Mouse (Mus musculus): Measurements from ENCODE around the gene Usp46. TPM values are rescaled to one million over a fixed set of nuclear protein-coding genes. Genes with fewer than 3 reads are reported as not detected.
"Not testable (repeated sequence)": the region's sequence is repeated elsewhere in the genome, so short reads cannot be mapped to it uniquely, and the experiment has no call there.

Gene Usp46
- total RNA-seq, 2 experiments from 2014 or later: 39.0 to 41.3 TPM

DNA sequence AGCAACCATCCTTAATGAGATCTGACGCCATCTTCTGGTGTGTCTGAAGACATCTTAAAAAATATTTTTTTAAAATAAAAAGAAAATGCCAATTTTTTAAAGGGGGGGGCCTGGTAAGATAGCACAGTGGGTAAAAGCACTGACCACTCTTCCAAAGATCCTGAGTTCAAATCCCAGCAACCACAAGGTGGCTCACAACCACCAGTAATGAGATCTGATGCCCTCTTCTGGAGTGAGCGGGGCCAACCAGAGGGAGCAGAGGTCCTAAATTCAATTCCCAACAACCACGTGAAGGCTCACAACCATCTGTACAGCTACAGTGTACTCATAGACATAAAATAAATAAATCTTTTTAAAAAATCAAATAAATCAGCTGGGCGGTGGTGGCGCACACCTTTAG lies 2.3 kb upstream of the Usp46 start:
- DNase-seq (ENCODE audit: low spot score in 2 of 2): not testable (repeated sequence)

GRCm38 (mm10) chr5:74068714-74069321 lies 587 bp upstream of the Usp46 start:
- DNase-seq (ENCODE audit: low spot score in 2 of 2): peak in 1 of 2 experiments; percentile 76

DNA sequence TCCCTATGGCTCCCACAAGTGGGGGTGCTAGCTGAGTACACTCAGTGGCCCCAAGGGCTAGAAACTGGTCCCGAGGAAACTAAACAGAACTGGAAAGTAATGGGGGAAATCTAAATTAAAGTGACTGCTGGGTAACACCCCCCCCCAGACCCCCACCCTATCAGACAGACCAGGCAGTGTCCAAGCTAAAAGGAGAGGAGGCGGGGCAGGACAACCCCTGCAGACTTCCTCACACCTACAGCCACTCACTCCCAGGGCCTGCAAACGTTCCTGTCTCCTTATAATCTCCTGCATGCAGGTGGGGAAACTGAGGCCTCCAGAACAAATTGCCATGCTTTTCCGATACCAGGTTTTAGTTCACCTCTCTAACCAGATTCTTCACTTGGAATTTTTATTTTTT lies 885 bp downstream of the Usp46 start:
- DNase-seq (ENCODE audit: low spot score in 2 of 2): no peak

GRCm38 (mm10) chr5:74066416-74067115 lies 1.7 kb downstream of the Usp46 start:
- DNase-seq (ENCODE audit: low spot score in 2 of 2): peak in 1 of 2 experiments; percentile 18

DNA sequence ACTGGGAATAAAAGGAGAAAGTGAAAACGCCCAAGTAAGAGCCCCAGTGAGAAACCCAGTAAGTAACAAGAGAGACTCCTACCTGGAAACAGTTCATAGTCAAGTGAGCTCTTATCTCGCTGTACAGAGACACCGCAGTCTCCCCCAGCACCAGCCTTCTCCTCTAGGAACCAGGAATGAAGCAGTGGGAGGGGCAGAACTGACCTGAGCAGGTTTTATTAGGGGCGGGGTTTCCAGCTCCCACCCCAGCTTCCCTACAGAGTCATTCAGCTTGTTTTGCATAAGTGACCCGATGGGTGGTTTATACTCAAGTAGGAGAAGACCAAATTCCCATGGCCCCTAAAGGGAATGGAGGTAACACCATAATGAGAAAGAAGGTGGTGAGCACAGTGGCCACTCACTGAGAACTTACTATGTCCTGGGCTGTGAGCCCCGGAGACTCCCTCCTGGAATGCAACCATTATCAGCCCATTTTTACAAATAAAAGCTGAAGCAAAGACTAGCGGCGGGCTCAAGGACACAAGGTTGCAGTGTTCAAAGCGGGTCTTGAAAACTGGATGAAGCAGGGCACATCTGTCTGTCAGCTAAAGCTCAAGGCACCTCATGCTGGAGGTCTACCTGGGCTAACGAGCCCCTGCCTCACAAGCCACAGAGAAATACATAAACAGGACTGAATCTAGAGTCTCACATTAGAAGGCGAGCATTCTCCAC lies 2.5 kb downstream of the Usp46 start:
- no peak for DNase-seq (ENCODE audit: low spot score in 2 of 2)

GRCm38 (mm10) chr5:74064844-74065243 lies 3.4 kb downstream of the Usp46 start:
- no peak for DNase-seq (ENCODE audit: low spot score in 2 of 2)

- no peak for DNase-seq (ENCODE audit: low spot score in 2 of 2)
Observed at GRCm38 (mm10) chr5:74063226-74063747, 4.9 kb downstream of the Usp46 start.

- DNase-seq (ENCODE audit: low spot score in 2 of 2): no peak
Observed at GRCm38 (mm10) chr5:74062266-74062665, 6.0 kb downstream of the Usp46 start.

DNA sequence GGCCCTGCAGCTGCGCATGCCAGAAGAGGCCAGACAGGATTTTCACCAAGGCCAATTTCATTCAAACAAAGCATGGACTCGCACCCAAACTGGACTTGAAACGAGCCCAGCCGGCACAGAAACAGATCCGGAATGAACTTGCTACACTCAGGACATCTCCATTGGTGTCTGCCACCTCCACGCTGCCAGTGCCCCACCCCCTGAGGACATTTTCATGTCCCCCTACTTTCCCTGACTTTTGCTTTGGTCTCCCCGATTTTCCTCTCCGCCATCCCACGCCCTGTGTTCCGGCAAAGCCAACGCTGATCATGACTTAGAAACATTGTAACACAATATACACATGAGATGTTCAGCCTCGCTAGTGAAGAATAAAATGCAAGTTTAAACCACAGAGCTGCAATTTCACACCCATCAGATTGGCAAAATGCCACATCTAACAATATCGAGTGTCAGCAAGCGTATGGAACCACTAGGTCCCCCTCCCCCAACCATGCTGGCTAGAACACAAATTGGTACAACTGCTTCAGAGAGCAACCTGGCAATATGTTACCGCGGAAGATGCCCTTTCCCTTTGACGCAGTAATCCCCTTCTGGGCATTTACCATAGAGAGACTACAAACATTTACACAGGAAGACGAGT lies 6.7 kb downstream of the Usp46 start:
- DNase-seq (ENCODE audit: low spot score in 2 of 2): no peak

DNA sequence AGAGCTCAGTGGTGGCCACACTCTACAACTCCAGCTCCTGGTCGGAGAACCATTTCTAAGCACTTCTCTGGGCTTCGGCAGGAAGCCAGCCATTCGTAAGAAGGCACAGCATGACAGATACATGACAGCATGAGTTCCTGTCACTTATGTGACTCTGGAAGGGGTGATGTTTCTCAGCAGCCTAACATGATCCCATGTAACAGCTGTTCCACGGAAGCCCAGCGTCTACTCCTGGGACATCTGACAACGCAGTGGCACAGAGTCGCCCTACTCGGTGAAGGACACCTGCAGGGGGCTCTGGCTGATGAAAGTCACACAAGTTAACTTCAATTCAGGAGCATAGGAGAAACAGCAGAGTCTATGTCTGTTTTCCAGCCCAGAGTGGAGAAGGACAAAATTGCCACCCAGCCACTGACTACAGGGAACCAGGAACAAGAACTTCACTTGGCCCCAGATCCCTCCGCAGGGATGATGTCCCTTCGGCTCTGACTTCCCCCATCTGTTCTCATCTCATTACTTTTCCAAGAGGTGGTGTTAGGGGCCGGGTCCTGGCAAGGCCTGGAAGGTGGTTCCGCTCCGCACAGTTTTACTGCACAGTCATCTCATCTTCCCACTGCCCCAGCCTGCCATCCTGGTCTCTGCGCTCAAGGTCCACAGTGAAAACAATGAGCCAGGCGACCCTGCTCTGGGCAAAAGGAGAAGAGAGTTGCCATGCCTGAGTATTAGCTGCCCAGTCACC lies 15.9 kb downstream of the Usp46 start:
- DNase-seq (ENCODE audit: low spot score in 2 of 2): no peak

- DNase-seq (ENCODE audit: low spot score in 2 of 2): peak; percentile 36 to 64
Observed at GRCm38 (mm10) chr5:74051394-74052170, 16.6 kb downstream of the Usp46 start.

DNA sequence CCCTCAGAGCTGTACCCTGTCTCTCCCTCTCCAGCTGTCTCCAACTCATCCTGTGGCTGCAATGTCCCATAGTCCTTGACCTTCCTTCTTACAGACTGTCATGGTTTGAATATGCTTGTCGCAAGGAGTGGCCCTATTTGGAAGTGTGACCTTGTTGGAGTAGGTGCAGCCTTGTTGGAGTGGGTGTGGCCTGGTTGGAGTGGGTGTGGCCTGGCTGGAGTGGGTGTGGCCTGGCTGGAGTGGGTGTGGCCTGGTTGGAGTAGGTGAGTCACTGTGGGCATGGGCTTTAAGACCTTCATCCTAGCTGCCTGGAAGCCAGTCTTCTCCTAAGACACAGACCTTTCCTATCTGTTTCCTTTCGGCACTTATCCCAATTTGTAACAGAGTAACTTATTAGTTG lies 17.3 kb downstream of the Usp46 start:
- no peak for DNase-seq (ENCODE audit: low spot score in 2 of 2)

- DNase-seq (ENCODE audit: low spot score in 2 of 2): no peak
Observed at GRCm38 (mm10) chr5:74048846-74049495, 19.3 kb downstream of the Usp46 start.

- no peak for DNase-seq (ENCODE audit: low spot score in 2 of 2)
Observed at GRCm38 (mm10) chr5:74044591-74044990, 23.6 kb downstream of the Usp46 start.

- no peak for DNase-seq (ENCODE audit: low spot score in 2 of 2)
Observed at GRCm38 (mm10) chr5:74042796-74043340, 25.4 kb downstream of the Usp46 start.

- DNase-seq (ENCODE audit: low spot score in 2 of 2): no peak
Observed at GRCm38 (mm10) chr5:74040541-74040940, 27.7 kb downstream of the Usp46 start.

DNA sequence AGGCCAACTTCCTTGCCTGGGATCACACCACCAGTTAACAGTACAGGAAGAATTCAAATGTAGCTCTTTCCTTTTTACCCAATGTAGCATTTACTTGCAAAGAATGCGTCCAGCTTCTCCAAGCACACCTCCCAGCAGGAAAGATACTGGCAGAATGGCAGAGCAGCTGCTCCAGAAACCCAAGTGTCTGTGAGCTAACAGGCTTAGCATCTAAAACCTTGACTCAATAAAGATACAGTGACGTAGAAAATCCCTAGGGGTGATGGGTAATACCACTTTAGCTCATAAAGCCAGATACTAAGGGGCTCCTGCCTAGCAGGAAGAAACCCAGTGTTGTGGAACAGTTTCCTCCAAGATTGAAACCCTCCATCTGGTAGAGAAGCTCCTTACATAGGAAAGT lies 32.8 kb downstream of the Usp46 start:
- no peak for DNase-seq (ENCODE audit: low spot score in 2 of 2)

DNA sequence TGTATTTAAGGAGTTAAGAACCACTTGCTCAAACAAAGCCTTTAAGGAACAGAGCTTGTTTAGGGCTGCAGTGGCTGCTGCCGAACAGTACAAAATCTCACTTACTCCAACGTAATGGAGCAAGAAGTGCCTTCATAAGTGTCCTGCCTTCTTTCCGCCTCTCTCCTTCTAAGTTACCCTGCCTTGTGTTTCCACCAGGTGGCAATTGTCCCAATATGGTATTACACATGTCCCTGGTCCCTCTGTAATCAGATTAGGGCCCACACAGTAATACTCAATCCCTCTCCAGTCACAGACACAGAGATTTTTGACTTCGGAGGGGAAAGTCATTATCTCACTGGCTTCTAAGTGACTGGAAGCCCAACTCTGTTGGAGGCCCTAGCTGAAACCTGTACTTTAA lies 34.1 kb downstream of the Usp46 start:
- DNase-seq (ENCODE audit: low spot score in 2 of 2): no peak

DNA sequence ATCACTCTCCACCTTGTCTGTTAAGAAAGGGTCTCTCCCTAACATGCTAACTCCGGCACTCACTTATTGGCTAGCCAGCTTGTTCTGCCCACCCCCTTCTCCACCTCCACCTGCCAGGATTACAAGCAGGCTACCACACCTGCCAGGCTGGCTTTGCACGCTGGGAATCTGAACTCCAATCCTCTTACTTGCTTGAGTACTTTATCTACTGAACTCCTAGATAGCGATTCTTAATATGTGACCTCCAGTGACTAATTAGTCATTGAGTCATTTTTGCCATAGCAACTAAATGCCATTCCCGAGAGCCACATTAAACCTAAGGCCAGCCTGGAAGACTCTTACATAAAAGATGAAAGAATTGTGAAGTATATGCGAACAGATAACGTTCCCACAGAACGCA lies 38.4 kb downstream of the Usp46 start:
- no peak for DNase-seq (ENCODE audit: low spot score in 2 of 2)

All from gastrocnemius, postnatal 4 days (tissue).